Mouse (Mus musculus) limb, embryonic 14.5 days (tissue): Measurements from ENCODE around the gene Nell1. TPM values are rescaled to one million over a fixed set of nuclear protein-coding genes. Genes with fewer than 3 reads are reported as not detected.

Experiments used
- ATAC-seq: fragments of 200-750 bp; cut with Nextera tagmentation; 2 replicates; pipeline ENCODE4 v1.8.0; 2017; ENCODE audit warnings: low read depth, moderate number of reproducible peaks, moderate TSS enrichment; ENCODE audit not compliant: low FRiP score
- DNase-seq: peaks from one replicate; pipeline ENCODE4 v3.0.0-alpha.2; 2015; ENCODE audit warnings: low spot score
- H3K27ac ChIP-seq: fragments of 300-500 bp; sonication (generic); replicated peaks from 2 replicates; pipeline ENCODE4 v1.5.1; 2014; ENCODE audit warnings: low read depth, mild to moderate bottlenecking, low read length, moderate library complexity, mixed read lengths
- H3K27me3 ChIP-seq: fragments of 300-500 bp; sonication (generic); 2 replicates; pipeline ENCODE4 v1.6.1; 2014; ENCODE audit warnings: low read length, mixed read lengths; ENCODE audit not compliant: control insufficient read depth, insufficient read depth
- H3K36me3 ChIP-seq: fragments of 300-500 bp; sonication (generic); 2 replicates; pipeline ENCODE4 v1.6.1; 2014; ENCODE audit warnings: mild to moderate bottlenecking, low read length, moderate library complexity, mixed read lengths; ENCODE audit not compliant: control insufficient read depth, insufficient read depth
- H3K4me1 ChIP-seq: fragments of 300-500 bp; sonication (generic); 2 replicates; pipeline ENCODE4 v1.6.1; 2014; ENCODE audit warnings: antibody characterized with exemption, low read length, mixed read lengths; ENCODE audit not compliant: control insufficient read depth, insufficient read depth
- H3K4me2 ChIP-seq: fragments of 300-500 bp; sonication (generic); replicated peaks from 2 replicates; pipeline ENCODE4 v1.6.1; 2014; ENCODE audit warnings: low read depth, mild to moderate bottlenecking, low read length, moderate library complexity; ENCODE audit not compliant: severe bottlenecking
- H3K4me3 ChIP-seq: fragments of 300-500 bp; sonication (generic); replicated peaks from 2 replicates; pipeline ENCODE4 v1.5.1; 2014; ENCODE audit warnings: low read length
- H3K9ac ChIP-seq: fragments of 300-500 bp; sonication (generic); 2 replicates; pipeline ENCODE4 v1.6.1; 2014; ENCODE audit warnings: mild to moderate bottlenecking, low read depth, low read length, moderate library complexity; ENCODE audit not compliant: severe bottlenecking
- H3K9me3 ChIP-seq: fragments of 300-500 bp; sonication (generic); 2 replicates; pipeline ENCODE4 v1.6.1; 2016; ENCODE audit warnings: low read length; ENCODE audit not compliant: control insufficient read depth
- POLR2A ChIP-seq: fragments of 200-500 bp; IDR thresholded peaks from 2 replicates; pipeline ENCODE4 v1.8.0; 2012; ENCODE audit warnings: inconsistent platforms, mild to moderate bottlenecking, moderate library complexity, borderline replicate concordance; ENCODE audit not compliant: insufficient read depth, insufficient read length; ENCODE audit errors: extremely low read depth
- WGBS: fragments of 180-500 bp; shearing (Covaris S2); extraction: QIAGEN DNeasy Blood & Tissue Kit; methylation state at CpG from one replicate; pipeline ENCODE4 v1.1.7; 2014; 5-methylcytosine and 5-hydroxymethylcytosine counted together
- polyA plus RNA-seq, 2 experiments: library from polyadenylated mRNA; depleted of rRNA in 1 of 2; stranded (reverse) in 1 of 2; unstranded in 1 of 2; fragments of >200 nt; fragmentation: Nextera tagmentation in 1 of 2; extraction: Ambion mirVana in 1 of 2; gene quantifications; 2 replicates each; pipeline versions ENCODE4 v1.2.1 to v1.2.3; 2012 to 2014

Gene Nell1
- polyA plus RNA-seq, 2 experiments: 4.8 to 5.2 TPM

DNA sequence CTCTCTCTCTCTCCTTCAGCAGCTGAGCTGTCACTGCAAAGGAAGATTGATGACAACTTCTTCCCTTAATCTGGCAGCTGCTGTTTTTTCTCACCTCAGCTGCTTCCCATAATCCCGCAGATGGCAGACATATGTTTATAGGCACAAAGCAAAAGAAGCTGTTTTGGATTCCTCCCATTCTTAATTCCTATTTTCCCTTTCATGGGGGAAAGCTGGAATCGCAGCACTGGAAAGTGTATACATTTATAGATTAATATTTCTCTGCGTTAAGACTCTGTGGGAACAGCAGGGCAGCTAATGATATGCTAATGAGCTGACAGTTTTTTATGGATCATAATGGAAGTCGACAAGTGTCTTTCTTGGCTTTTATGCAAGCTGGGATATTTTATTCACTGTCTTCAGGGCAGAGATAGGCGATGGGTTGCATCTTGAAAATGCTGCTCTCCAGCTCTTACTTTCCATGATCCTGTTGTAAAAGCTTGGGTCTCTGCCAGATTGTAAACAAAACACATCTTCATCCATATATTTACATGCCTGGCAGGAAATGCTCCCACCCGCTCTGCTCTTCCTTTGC is 236.1 kb downstream of the Nell1 start:
- H3K4me3 ChIP-seq: no peak overlapping the region
- H3K27ac ChIP-seq: no peak overlapping the region
- no peaks in the 10 kb centered on the region for H3K27me3 ChIP-seq
- TF ChIP-seq POLR2A: no peak
- peak; percentile 53 for DNase-seq
- 30% methylated on average over 6 of the region's 6 CpGs for WGBS
- no peaks in the 10 kb centered on the region for H3K4me1 ChIP-seq
- ATAC-seq: no peak; the same call in 1 of the 2 replicates
- H3K4me2 ChIP-seq: no peak overlapping the region
- H3K36me3 ChIP-seq: no peaks in the 10 kb centered on the region
- no peaks in the 10 kb centered on the region for H3K9me3 ChIP-seq
- H3K9ac ChIP-seq: no peak overlapping the region

DNA sequence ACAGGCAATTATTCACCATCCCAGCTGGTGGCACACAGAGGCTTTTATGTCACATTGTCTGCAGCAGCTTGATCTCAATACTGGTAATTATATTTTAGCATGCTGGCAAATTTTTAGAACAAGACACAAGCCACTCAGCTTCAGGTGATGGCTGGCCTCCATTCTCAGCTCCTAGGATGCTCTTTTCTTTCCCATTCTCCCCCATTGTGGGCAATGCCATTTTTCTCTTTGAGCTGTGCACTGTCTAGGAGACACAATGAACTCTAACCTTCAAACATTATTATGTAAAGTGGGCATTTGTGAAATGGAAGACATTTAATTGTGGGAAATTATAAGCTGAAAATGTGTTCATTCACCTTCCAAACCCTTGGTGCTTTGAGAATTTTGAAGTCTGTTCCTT is 247.2 kb downstream of the Nell1 start:
- Histone ChIP-seq H3K9ac (no peak overlapping the region), H3K27ac (no peak overlapping the region), H3K4me1 (no peaks in the 10 kb centered on the region), H3K9me3 (no peaks in the 10 kb centered on the region), H3K36me3 (no peaks in the 10 kb centered on the region), H3K27me3 (no peaks in the 10 kb centered on the region), H3K4me2 (no peak overlapping the region), H3K4me3 (no peak overlapping the region)
- ATAC-seq (no peak), DNase-seq (no peak)
- no peak for TF ChIP-seq POLR2A

DNA sequence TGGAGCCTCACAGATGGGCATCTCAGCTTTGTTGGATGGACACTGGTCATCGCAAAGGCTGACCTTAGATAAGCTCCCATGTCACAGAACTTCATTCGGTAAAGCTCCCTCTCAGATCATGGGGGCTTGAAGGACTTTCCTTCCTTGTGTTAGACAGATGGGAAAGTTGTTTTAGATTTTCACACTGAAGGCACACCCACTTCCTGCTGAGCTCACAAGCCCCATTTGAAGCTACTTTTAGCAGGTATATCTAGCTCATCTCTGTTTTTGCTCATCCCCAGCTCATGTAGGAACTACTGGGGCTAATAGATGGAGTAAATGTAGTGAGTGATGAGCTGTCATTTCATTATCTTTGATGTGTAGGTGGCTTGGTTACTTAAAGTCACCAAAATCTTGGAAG is 252.0 kb downstream of the Nell1 start:
- Histone ChIP-seq H3K27me3 (no peaks in the 10 kb centered on the region), H3K4me1 (no peaks in the 10 kb centered on the region), H3K4me3 (no peak overlapping the region), H3K27ac (no peak overlapping the region), H3K36me3 (no peaks in the 10 kb centered on the region), H3K9me3 (no peaks in the 10 kb centered on the region), H3K9ac (no peak overlapping the region), H3K4me2 (no peak overlapping the region)
- no peak for DNase-seq
- WGBS: 85% methylated on average over 2 of the region's 2 CpGs
- no peak for ATAC-seq
- no peak for TF ChIP-seq POLR2A

DNA sequence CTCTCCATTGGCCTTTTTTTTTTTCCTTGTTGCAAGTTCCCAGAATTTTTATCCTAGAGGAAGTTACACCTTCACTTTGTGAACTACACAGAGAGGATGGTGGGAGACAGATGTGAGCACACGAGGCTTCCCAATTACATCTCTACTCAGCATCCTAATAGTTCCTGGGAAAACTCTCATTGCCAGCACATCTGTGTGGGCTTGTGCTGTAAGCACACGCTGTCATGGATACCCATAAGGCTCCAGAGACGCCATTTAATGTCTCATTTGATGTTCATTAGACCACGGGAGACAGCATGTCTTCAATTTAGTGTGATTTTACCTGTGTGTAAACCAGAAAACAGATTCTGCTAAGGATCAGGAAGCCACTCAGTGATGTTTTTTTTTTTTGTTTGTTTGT is 253.6 kb downstream of the Nell1 start:
- Histone ChIP-seq H3K4me1 (no peaks in the 10 kb centered on the region), H3K27ac (no peak overlapping the region), H3K9ac (no peak overlapping the region), H3K27me3 (no peaks in the 10 kb centered on the region), H3K4me3 (no peak overlapping the region), H3K9me3 (no peaks in the 10 kb centered on the region), H3K36me3 (no peaks in the 10 kb centered on the region), H3K4me2 (no peak overlapping the region)
- TF ChIP-seq POLR2A: no peak
- 72% methylated on average over 4 of the region's 4 CpGs for WGBS
- DNase-seq (no peak), ATAC-seq (no peak)

DNA sequence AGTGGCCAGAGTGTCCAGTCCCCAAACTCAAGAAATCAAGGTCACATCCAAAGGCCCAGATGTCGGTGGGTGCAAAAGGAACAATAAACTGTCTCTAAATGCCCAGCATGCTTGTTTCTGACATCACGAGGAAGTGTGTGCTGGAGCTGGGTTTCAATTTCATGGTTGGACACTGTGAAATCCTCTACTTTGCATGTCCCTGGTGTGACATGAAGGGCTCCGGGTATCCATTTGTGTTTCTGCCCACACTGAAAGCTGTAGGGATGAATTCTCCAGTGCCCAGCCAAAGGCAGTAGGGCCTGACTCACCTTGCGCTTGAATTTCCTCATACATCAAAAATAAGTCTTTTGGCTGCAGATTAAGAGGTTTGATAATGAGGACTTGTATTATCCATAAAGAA is 266.5 kb downstream of the Nell1 start:
- Histone ChIP-seq H3K9ac (no peak overlapping the region), H3K4me3 (no peak overlapping the region), H3K4me2 (no peak overlapping the region), H3K36me3 (no peaks in the 10 kb centered on the region), H3K4me1 (no peaks in the 10 kb centered on the region), H3K9me3 (no peaks in the 10 kb centered on the region), H3K27ac (no peak overlapping the region), H3K27me3 (no peaks in the 10 kb centered on the region)
- DNase-seq (no peak), ATAC-seq (no peak)
- 83% methylated on average over 4 of the region's 4 CpGs for WGBS
- TF ChIP-seq POLR2A: no peak
